Mouse (Mus musculus) cerebellum, adult 2 months (tissue): Measurements from ENCODE around the gene Atp2b4.

Experiments
- CTCF ChIP-seq: fragments of 200-500 bp; IDR thresholded peaks from 2 replicates; pipeline ENCODE4 v1.5.1; 2011; ENCODE audit warnings: low read depth, mild to moderate bottlenecking, control low read depth, low read length, moderate library complexity, borderline replicate concordance; ENCODE audit not compliant: insufficient read depth
- POLR2A ChIP-seq: fragments of 200-500 bp; IDR thresholded peaks from 2 replicates; pipeline ENCODE4 v1.6.1; 2011; ENCODE audit warnings: low read length, control low read depth, borderline replicate concordance; ENCODE audit not compliant: insufficient read depth

DNA sequence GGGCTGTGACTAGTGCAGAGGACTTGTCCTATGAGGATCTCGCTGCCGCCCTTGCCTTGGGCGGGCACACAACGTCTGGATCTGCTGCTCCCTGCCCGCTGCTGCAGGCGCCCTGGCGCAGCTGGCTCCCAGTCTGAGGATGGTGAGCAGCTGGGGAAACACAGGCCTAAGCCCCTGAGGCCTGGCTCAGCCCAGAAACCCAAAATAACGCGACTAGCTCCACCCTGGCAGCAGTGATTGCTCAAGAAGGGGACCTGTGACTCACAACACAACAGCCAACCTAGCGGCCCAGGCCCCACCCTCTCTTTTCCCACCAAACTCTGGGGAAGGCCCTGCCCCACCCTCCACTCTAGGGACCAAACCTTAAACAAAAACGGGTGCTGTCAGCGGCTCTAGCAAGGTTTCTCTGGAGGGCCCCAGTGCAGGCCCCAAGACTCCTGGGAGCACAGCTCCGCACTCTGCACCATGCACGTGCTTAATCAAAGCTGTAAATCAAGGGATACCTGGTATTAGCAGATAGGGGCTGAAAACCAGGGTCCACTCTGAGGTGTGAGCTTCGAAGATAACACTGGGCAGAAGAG is 23.1 kb downstream of the Atp2b4 start:
- no peak for TF ChIP-seq CTCF
- no peak for TF ChIP-seq POLR2A
